Mouse (Mus musculus) right cerebral cortex, postnatal 10 days (tissue): Measurements from ENCODE around the gene Asic2.

ENCODE experiments used
- DNase-seq, 2 experiments: peaks; one replicate each; pipeline ENCODE4 v3.0.0; 2021; ENCODE audit warnings: low spot score in 2 of 2

Gene Asic2

DNA sequence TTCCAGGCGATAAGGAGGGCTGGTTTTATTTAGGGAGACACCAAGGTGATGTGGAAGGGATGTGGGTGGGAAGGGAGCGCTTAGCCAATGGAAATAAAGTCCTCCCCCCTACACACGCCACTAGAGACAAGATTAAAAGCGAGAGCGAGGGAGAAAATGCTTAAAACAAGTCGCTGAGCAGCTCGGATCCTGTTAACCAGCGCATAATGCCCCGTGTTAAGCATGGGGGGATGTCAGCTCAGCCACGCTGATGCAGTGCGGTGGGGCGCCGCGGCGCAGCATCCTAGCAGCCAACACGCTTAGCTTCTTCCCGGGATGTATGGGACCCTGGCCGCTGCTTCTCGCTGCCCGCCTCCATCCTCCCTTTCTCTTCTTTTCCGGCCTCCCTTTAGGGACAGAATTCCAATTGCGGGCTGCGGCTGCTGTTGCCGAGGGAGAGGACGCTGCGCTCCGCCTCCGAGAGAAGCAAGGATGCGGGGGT, at the start of gene Asic2:
TSS of gene Asic2 (minus strand) at position 57 of the 481 bp plus-strand sequence.
- DNase-seq = peak; percentile 74 to 83

DNA sequence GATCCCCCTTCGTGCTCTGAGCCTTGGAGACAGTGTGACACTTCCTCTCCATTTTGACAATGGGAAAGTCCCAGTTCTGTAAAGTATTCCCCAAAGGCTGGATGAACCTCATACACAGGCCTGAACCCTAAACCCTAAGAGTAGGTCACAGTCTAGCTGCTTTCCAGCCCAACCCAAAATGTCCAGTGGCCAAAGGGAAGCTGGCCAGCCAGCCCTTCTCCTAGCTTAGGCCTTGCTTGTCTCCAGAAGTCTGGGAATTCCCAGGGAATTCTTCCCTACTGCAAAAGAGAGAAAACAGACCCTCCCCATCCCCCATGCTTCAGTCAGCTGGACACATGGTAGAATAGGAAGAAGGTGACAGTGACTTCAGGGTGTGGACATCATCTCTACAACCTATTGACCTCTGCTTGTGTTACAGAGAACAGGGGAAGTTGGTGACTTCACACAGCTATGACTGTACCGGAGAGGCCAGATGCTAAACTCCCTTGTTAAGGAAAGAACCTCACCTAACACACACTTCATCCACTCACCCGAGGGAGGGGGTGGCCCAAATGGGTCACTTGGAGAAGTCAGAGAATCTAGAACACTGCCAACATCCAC, 48.0 kb upstream of the Asic2 start:
- DNase-seq = no peak

DNA sequence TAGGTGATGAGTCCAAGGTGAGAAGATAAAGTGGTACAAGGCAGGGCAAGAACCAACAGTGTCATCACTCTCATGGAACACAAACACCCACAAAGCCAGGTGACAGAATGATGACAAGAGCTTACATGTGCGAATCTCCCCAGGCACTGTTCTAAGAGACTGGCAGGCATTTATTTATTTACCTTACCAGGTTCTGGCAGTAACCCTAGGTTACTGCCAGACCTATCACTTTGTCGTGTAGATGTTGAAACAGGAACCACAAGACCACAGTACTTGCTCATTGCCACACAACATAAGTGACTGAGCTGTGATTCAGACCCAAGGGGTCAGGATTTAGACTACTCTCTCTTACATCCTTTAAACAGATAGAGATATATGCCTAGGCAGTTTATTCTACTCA, 46.8 kb upstream of the Asic2 start:
- DNase-seq = no peak

DNA sequence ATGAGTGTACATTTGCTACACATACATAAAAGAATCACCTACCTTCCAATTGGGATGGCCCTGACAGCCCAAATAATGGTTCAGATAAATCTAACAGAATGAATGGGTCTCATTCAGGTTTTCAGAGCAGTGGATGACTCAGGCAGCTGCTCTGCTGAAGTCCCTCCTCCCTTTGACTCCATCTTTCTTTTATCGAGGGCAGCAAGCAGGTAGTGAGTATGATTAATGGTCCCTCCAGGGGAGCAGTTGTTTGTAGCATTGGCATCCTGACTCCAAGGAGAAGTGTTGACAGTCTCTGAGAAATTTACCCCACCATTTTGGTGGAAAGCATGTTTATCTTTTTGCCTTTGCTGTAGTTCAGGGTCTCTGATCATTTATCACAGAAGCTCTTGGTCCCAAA, 45.5 kb upstream of the Asic2 start:
- no peak for DNase-seq

DNA sequence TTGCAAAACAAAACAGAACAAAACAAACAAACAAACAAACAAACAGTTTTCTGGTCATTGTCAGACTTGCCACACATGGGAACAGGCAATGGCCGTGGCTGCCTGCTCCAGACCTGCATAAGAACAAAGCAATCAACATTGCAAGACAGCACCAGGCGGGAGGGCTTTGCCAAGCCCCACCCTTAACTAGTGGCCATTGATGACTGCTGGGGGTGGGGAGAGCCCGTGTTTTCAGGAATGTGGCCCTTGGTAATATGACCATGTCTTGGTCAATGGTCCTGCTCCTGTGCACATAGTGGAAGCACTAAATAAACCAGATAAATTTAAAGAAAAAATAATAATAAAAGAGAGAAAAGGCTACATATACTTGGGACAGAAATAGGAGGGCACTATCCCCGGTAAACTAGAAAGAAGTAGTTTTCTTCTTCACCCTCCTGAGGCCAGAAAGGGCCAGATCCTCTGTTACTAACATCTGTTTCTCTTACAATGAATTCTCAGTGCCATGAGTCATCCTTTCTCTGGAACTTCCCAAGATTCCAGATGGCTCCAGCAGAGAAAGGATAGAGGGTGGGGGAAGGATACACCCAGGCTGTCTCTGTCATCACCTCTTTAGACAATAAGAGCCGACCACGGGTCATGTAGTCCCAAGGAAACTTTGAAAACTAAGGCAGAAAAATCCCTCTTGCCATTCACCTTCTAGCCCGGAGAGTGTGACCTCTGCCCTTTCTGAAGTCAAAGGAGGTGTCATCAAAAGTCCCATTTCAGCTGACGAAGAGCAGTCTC, 43.3 kb upstream of the Asic2 start:
- DNase-seq = no peak

DNA sequence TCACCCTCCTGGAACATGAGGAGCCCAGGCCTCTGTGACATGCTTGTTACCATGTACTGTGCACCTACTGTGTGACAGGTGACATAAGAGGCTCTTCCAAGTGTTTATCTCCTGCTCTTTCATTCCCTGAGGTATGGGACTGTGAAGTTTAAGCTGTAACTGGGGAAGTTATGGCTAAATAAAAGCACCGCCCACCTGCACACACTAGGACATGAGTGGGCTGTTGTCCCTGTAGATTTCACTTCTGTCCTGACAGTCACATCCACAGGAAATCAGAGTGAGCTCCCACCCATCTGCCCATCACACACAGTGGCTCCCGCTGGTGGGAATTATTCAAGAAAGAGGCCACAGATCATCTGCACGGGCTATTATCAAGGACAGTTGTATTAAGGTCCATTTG, 41.9 kb upstream of the Asic2 start:
- DNase-seq = no peak

DNA sequence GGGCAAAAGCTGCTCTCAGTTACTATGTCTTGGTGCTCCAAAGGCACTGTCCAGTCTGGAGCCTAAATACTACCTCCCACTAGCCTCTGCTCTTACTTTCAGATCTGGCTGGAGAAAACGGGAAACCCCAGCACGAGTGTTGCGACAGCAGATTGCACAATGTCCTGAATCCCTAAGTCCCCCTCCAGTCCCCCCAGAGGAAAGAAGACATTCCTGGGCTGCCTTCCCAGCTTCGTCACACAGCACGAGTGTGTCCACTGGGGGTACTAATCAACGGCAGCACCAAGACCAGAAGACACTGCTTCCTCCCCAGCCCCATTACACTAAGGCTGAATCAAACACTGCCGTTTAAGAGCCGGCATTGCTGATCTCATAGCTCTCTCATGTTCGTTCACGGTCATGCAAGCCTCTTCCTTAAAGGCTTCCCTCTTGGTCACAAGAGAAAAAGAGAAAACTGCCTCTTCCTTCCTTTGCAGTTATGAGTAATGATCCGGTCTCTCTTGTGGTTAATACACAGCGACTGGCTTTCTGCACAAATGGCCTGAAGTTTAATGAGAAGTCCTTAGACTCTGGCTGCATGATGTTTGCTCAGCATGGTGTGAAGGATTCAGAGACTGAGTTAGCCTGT, 38.7 kb upstream of the Asic2 start:
- no peak for DNase-seq

DNA sequence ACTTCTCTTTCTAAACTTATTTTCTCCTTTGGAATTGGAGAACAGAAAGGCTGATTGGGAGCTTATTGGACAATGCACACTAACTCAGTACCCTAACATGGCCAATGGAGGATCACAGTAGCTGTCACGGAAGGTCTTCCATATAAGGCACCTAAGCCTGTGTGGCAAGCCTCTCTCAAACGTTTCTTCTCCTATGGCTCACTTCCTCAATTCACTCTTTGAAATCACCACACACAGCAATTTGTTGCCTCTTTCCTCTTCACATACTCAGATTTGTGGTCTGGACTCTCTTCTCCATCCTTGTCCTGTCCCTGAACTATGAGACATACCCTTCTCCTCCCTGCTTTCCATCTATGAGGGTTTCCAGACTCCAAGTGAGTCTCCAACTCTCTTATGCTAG, 36.6 kb upstream of the Asic2 start:
- no peak for DNase-seq

DNA sequence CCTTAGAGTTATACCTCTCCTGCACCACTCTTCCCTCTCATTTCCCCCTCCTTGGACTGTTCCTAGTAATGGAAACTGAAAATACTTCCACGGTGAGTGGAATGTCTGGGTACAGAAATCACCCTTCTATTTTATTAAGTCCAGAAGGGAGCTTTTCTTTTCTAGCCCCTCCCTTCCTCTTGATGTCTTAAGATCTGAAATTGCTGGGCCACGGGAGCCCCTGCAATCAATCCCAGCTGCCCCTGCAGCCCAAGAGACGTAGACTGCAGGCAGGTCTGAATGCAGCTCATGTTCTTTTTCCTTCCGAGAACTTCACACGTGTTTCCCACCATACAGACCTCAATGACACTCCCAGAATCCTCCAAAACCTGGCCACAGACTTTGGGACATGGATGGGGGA, 32.3 kb upstream of the Asic2 start:
- DNase-seq = no peak

DNA sequence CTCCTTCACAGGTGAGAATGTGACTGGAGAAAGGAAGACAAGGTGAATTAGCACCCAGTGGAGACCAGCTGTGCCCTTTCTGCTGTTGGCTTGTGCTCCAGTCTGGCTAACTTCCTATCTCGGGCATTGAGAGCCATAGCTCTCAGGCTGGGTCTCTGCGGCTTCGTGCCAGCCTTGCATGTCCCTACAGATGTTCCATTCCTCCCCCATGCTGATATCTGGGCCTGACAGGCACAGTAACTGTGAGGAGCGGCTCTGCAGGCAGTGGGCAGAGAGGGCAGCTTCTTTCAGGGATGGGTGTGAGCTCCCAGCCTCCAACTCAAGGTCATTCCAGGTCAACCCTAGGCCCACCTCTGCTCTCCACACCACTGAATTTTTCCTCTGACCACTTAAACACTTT, 31.2 kb upstream of the Asic2 start:
- DNase-seq = no peak

DNA sequence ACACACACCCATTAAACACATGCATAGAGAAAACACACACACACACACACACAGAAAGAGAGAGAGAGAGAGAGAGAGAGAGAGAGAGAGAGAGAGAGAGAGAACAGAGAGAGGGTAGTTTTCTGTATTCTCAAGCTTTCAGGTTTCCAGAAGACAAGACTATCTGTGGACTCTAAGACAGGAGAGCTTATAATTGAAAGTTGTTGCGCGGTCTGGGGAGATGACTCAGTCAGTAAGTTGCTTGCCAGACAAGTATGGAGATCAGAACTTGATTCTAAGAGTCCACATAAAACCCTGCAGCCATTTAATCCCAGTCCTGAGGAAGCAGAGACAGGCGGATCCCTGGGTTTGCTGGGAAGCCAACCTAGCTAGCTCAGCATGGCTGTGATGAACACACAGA, 30.4 kb upstream of the Asic2 start:
- DNase-seq = no peak

DNA sequence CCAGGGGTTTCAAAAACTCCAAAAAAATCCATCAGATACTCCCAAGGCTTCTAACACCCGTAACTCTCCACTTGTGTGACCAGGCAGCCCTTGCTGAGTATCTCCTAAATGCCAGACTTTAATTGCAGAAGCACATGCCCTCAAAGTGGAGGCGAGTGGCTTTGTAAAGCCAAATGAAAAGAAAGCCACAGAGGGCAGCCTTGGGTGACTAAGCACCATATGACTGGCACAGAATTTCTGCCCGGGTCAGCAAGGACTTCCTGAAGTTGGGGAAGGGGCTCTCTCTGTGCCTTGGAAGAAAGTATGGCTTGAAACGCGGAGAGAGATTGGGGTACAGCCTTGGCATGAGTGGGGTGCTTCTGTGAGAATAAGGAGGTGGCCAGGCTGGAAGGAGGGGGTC, 28.8 kb upstream of the Asic2 start:
- no peak for DNase-seq

DNA sequence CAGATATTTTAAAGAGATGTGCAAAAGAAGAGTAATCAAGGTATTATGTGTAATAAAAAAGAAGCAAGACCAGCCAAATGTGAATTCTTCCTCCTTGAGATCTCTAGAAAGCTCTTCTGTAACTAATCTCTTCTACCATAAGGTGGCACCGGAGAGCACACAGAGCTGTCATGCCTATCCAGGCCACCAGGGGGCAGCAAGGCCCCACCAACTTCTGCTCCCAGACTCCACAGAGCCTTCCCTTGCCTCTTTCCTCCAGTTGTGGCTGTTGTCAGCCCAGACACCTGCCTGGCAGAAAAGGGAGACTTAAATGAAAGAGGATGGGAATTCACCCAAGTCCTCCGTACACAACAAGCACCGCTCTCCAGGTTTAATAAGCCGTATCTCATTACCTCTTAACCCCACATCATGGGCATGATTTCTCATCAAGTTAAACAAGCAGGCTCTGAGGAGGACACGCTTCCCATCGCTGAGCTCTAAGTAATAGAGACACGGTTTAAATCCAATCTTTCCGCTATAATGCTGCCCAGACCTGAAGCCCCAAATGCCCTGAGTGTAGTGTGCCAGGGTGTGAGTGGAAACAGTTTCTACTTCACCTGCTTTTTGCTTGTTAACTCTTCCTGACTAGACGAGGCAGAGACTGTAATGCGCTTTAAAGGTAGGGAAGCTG, 28.1 kb upstream of the Asic2 start:
- peak; percentile 74 to 85 for DNase-seq

DNA sequence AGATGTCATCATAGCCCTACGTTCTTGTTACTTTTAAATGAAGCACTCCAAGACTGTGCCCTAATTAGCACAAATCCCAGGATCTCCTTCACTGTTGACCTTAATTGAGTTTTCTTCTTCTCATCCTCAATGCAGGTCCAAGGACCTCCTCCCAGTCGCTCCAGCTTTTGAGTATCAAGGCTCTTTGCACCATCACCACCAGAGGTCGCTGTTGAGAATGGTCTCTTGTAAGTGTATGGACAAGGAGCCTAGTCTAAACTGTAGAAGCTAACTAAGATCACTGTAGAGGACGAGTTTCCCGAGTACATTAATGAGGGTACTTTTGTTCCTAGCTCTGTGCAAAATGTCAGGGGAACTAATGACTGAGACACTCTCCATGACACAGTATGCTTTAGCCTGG, 14.9 kb upstream of the Asic2 start:
- peak; percentile 57 to 80 for DNase-seq

DNA sequence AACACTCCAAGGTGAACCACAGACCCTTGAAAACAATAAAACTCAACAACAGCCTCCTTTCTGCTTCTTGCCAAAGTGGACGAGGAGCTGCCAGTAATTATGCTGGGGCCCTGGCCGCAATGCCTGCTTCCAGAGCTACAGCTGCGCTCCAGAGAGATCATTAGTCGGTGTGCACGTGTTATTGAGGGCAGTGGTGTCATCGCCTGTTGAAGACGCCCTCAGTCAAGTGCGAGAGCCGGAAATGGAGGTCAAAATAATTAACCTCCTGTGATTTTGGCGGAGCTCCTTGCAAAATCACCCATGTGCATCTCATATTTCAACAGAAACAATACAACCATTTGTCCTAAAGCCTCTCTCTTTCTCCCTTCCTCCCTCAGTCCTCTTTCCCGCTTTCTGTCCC, 13.9 kb upstream of the Asic2 start:
- no peak for DNase-seq

DNA sequence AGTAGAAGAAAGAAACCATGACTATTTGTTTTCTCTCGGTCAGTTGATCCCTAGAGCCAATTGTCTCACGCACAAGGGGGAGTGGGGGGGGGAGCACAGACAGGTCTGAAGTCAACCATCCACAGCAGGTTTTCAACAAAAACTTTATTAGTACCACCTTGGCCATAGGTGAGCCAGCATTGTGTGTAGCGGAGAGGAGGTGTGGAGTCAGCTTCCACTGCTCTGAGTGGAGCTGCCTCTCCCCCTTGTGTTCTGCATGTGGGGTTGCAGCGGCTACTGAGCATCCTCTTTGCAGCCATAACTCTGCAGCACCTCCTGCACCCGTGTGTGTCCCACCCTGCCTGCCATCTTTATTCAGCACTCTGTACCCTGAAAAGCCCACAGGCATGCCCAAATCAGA, 6.3 kb upstream of the Asic2 start:
- peak; percentile 48 to 64 for DNase-seq

DNA sequence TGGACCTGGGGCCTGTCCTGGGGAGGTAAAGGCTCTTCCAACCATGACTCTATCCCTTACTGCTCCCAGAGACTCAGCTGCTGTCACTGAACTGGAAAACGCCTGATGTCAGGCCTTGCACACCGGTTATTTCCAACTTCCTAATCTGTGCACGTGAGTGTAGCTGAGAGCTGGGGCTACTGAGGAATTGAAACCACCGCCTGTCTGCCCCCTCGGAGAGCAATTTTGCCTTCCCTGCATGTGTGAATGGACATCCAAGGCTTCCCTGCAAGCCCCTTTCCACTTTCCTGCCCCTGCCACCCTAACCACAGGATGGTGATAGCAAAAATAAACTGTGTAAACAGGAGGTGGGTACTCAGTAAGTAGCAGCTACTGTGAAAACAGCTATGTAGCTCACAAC, 5.4 kb upstream of the Asic2 start:
- no peak for DNase-seq

DNA sequence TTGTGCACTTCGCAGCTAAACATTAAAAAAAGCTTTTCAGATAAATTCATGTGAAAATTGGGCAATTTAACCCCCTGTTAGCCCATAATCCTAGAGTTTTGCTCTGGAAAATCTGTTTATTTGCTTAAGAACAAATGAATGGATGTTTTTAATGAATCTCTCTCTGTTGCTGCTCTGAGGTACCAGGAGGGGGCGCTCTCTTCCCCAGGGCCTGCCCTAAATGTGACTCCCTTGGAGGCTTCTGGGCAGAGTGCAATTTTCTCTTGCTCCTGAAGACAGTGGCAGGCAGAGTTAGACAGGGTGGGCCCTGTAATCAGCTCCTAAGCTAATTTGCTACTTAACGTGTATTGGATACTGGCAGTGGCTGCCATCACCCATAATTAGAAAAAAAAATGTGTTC, 3.8 kb upstream of the Asic2 start:
- DNase-seq = no peak

DNA sequence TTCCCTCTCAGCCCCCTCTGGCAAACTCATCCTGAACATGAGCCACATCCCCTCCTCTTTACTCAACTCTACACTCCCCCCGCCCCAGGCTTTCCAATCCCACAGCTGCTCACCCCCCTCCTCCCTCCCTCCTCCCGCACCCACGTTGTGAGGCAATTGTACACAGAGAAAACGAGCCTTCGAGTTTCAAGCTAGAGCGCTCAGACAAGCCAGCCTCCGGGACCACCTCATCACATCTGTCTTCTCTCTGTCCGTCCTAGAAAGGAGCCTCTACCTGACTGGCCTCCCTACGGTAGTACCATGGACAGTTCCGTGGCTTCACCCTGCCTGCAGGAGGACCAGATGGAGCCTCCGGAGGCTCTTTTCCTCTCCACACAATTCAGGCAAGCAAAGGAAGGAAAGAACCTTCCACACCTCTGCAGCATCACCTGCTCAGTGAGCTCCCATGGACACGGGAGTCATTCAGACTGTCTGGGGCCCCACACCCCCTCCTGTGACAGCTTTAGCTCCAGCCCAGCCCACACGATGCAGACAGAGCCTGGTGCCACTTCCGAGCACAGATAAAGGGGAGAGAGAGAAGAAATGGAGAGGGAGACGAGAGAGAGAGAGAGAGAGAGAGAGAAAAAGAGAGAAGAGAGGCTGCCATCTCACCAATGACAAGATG, 1.5 kb downstream of the Asic2 start:
- DNase-seq = peak; percentile 78 to 83

DNA sequence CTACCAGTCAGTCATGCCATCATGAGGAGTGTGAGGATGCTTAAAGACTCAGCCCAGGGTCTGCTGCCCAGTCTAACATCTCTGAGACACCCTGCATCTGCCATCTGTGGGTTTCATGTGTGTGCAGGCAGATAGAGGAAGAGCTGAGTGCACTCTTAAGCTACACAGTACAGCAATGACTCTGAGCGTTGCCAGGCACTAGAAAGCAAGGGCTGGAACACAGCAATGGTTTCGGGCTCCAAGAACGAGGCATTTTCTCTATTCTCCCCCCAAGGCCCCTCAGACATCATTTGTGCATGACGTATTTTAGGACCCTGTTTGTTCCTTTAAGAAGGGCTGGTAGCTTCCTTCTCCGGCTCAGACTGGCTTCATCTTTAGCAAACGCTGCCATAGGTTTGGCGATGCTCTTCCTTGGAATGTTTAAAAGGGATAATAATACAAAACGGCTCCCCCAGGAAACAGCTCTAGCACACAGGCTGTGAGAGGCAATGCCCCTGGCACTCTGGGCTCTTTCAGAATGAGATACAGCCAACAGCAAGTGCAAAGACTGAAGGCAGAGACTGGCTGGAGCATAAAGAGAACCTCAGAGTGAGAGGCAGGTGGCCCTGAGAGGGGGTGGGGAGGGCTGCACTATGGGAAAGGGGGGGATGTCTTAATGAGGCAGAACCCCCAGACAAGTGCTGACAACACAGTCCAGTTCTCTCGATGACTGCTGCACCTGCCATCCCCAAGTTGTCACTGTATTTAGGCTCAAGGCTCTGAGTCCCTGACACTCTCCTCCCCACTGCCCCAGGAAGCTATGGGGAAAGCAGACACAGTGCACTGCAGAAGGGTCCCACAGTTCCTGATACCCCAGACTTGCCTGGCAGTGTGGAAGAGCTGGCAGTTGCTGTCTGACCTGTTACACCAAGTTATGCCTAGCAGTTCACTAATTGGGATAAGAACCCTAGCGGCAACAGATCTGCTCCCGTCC, 2.3 kb downstream of the Asic2 start:
- peak; percentile 52 to 71 for DNase-seq

DNA sequence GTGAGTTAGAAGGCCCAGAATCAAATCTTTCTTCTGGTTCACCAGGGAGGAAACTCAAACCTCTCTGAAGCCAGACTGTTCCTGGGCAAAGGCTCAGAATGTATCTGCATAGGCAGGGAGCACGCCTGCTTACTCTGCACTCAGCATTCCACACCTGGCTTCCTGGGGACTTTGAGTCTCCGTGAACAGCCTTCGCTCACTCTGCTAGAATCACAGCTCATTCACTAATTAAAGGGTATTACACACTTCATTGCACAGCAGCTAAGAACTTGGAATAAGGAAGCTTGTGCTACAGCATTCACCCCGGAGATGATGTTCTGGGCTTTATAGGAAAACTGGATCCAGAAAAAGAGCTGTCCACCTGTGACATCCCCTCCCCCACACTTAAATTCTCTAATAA, 3.7 kb downstream of the Asic2 start:
- no peak for DNase-seq
